Mouse (Mus musculus): Measurements from ENCODE around the gene Zfp213. TPM values are rescaled to one million over a fixed set of nuclear protein-coding genes. Genes with fewer than 3 reads are reported as not detected.

Gene Zfp213
- total and polyA plus RNA-seq, 3 experiments: 3.0 to 3.8 TPM; not detected in 1

- TF ChIP-seq NELFE (IDR thresholded peaks at IDR 0.05; ENCODE audit: low read depth, low read length): no peak
- peaks cover 0 to 16% of the 10 kb centered on the region in 2 experiments; a peak in 2 of 4 replicates for H3K36me3 ChIP-seq (ENCODE audit: control insufficient read depth in 1 of 2, insufficient read depth in 2 of 2, low read length in 2 of 2)
- no peaks in the 10 kb centered on the region for H3K27me3 ChIP-seq (ENCODE audit: control insufficient read depth in 1 of 2, insufficient read depth in 2 of 2, low read length in 2 of 2)
- peak; percentile 8 for DNase-seq (ENCODE audit: low read depth, low spot score)
- peaks cover 3% of the 10 kb centered on the region; the same call in 1 of the 2 replicates for H3K79me2 ChIP-seq (ENCODE audit: control insufficient read depth, insufficient read depth, low read length, poor library complexity)
- H3K4me3 ChIP-seq (ENCODE audit: control insufficient read depth in 1 of 2, insufficient read depth in 1 of 2, low read depth in 2 of 2, low read length in 2 of 2): no peak overlapping the region
- no peaks in the 10 kb centered on the region for H3K9me3 ChIP-seq (replicated peaks; ENCODE audit: insufficient read depth, low read length)
- H3K9ac ChIP-seq (ENCODE audit: control insufficient read depth, low read depth, low read length, poor library complexity, severe bottlenecking): no peak overlapping the region
- peaks cover 0 to 25% of the 10 kb centered on the region in 2 experiments; a peak in 2 of 4 replicates for H3K4me1 ChIP-seq (ENCODE audit: control insufficient read depth in 1 of 2, insufficient read depth in 2 of 2, low read length in 2 of 2)
- no peak overlapping the region for H3K27ac ChIP-seq (ENCODE audit: control insufficient read depth, low read depth, low read length)
These were observed 19.3 kb downstream of the Zfp213 start for GRCm38 (mm10) chr17:23544766-23545165.

- Histone ChIP-seq H3K79me2 (ENCODE audit: control insufficient read depth, insufficient read depth, low read length, poor library complexity) (peaks cover 3% of the 10 kb centered on the region; the same call in 1 of the 2 replicates), H3K27ac (ENCODE audit: control insufficient read depth, low read depth, low read length) (no peak overlapping the region), H3K27me3 (ENCODE audit: control insufficient read depth in 1 of 2, insufficient read depth in 2 of 2, low read length in 2 of 2) (no peaks in the 10 kb centered on the region), H3K9ac (ENCODE audit: control insufficient read depth, low read depth, low read length, poor library complexity, severe bottlenecking) (no peak overlapping the region), H3K4me3 (ENCODE audit: control insufficient read depth in 1 of 2, insufficient read depth in 1 of 2, low read depth in 2 of 2, low read length in 2 of 2) (no peak overlapping the region), H3K36me3 (ENCODE audit: control insufficient read depth in 1 of 2, insufficient read depth in 2 of 2, low read length in 2 of 2) (peaks cover 0 to 22% of the 10 kb centered on the region in 2 experiments; a peak in 2 of 4 replicates), H3K9me3 (replicated peaks; ENCODE audit: insufficient read depth, low read length) (no peaks in the 10 kb centered on the region), H3K4me1 (ENCODE audit: control insufficient read depth in 1 of 2, insufficient read depth in 2 of 2, low read length in 2 of 2) (peaks cover 0 to 29% of the 10 kb centered on the region in 2 experiments; a peak in 2 of 4 replicates)
- TF ChIP-seq MAX (IDR thresholded peaks at IDR 0.05; ENCODE audit: low read length) (no peak), KAT2A (conservative IDR thresholded peaks at IDR 0.05; ENCODE audit: low read depth, low read length) (no peak), POLR2A (IDR thresholded peaks at IDR 0.05; ENCODE audit: control insufficient read depth in 1 of 2, insufficient read depth in 1 of 2, low read depth in 1 of 2, low read length in 2 of 2, poor library complexity in 1 of 2) (no peak), NELFE (IDR thresholded peaks at IDR 0.05; ENCODE audit: low read depth, low read length) (no peak), GABPA (IDR thresholded peaks at IDR 0.05; ENCODE audit: low read depth, low read length) (no peak), NRF1 (IDR thresholded peaks at IDR 0.05; ENCODE audit: insufficient read depth, low read depth, low read length, poor library complexity, severe bottlenecking) (no peak), ZC3H11A (IDR thresholded peaks at IDR 0.05; ENCODE audit: low read depth, low read length) (no peak), TCF12 (IDR thresholded peaks at IDR 0.05; ENCODE audit: low read depth, low read length) (no peak), CHD1 (IDR thresholded peaks at IDR 0.05; ENCODE audit: low read depth, low read length) (no peak), MYC (IDR thresholded peaks at IDR 0.05; ENCODE audit: low read depth, low read length) (no peak), RCOR1 (IDR thresholded peaks at IDR 0.05; ENCODE audit: low read depth, low read length) (no peak), MAZ (IDR thresholded peaks at IDR 0.05; ENCODE audit: low read depth, low read length) (no peak), SMC3 (IDR thresholded peaks at IDR 0.05; ENCODE audit: low read depth, low read length) (no peak)
- DNase-seq (ENCODE audit: low read depth, low spot score): no peak
These were observed 20.1 kb downstream of the Zfp213 start for GRCm38 (mm10) chr17:23543983-23544382.

GRCm38 (mm10) chr17:23543325-23543724 lies 20.7 kb downstream of the Zfp213 start:
- H3K4me3 ChIP-seq (ENCODE audit: control insufficient read depth in 1 of 2, insufficient read depth in 1 of 2, low read depth in 2 of 2, low read length in 2 of 2): no peak overlapping the region
- peaks cover 0 to 29% of the 10 kb centered on the region in 2 experiments; a peak in 2 of 4 replicates for H3K4me1 ChIP-seq (ENCODE audit: control insufficient read depth in 1 of 2, insufficient read depth in 2 of 2, low read length in 2 of 2)
- DNase-seq (ENCODE audit: low read depth, low spot score): peak; percentile 37
- H3K79me2 ChIP-seq (ENCODE audit: control insufficient read depth, insufficient read depth, low read length, poor library complexity): peaks cover 3% of the 10 kb centered on the region; the same call in 1 of the 2 replicates
- TF ChIP-seq GABPA (IDR thresholded peaks at IDR 0.05; ENCODE audit: low read depth, low read length): no peak
- TF ChIP-seq TBP (IDR thresholded peaks at IDR 0.05; ENCODE audit: low read depth, low read length): no peak
- no peak for TF ChIP-seq JUND (IDR thresholded peaks at IDR 0.05; ENCODE audit: low read depth, low read length)
- no peak for TF ChIP-seq USF2 (IDR thresholded peaks at IDR 0.05; ENCODE audit: borderline replicate concordance in 1 of 2, insufficient read depth in 1 of 2, low read depth in 1 of 2, low read length in 2 of 2)
- no peak for TF ChIP-seq E2F4 (IDR thresholded peaks at IDR 0.05; ENCODE audit: borderline replicate concordance, low read depth, low read length)
- TF ChIP-seq GATA1 (IDR thresholded peaks at IDR 0.05; ENCODE audit: low read depth, low read length): no peak
- TF ChIP-seq TCF12 (IDR thresholded peaks at IDR 0.05; ENCODE audit: low read depth, low read length): no peak
- TF ChIP-seq MXI1 (IDR thresholded peaks at IDR 0.05; ENCODE audit: low read depth, low read length): no peak
- TF ChIP-seq CHD1 (IDR thresholded peaks at IDR 0.05; ENCODE audit: low read depth, low read length): no peak
- no peak for TF ChIP-seq MAFK (IDR thresholded peaks at IDR 0.05; ENCODE audit: borderline replicate concordance, low read depth, low read length)
- no peak for TF ChIP-seq RAD21 (IDR thresholded peaks at IDR 0.05; ENCODE audit: low read depth, low read length)
- no peak for TF ChIP-seq EP300 (IDR thresholded peaks at IDR 0.05; ENCODE audit: low read depth in 1 of 2, low read length in 2 of 2)
- no peak for TF ChIP-seq POLR2AphosphoS2 (IDR thresholded peaks at IDR 0.05; ENCODE audit: low read length)
- no peak for TF ChIP-seq USF1 (IDR thresholded peaks at IDR 0.05; ENCODE audit: low read depth, low read length)
- no peaks in the 10 kb centered on the region for H3K27me3 ChIP-seq (ENCODE audit: control insufficient read depth in 1 of 2, insufficient read depth in 2 of 2, low read length in 2 of 2)
- peaks cover 0 to 22% of the 10 kb centered on the region in 2 experiments; a peak in 2 of 4 replicates for H3K36me3 ChIP-seq (ENCODE audit: control insufficient read depth in 1 of 2, insufficient read depth in 2 of 2, low read length in 2 of 2)
- H3K27ac ChIP-seq (ENCODE audit: control insufficient read depth, low read depth, low read length): no peak overlapping the region
- no peak overlapping the region for H3K9ac ChIP-seq (ENCODE audit: control insufficient read depth, low read depth, low read length, poor library complexity, severe bottlenecking)
- H3K9me3 ChIP-seq (replicated peaks; ENCODE audit: insufficient read depth, low read length): no peaks in the 10 kb centered on the region

All from MEL (cell line).